Mouse (Mus musculus) CH12.LX (cell line): ENCODE measurements around the gene Cfi. TPM values are rescaled to one million over a fixed set of nuclear protein-coding genes. Genes with fewer than 3 reads are reported as not detected.
A peak's percentile ranks its signal among the peaks of the same experiment; 100 is the strongest.

Experiments
- DNase-seq: peaks from one replicate; pipeline ENCODE4 v3.0.0-alpha.2; 2013; ENCODE audit errors: extremely low read depth
- H3K27ac ChIP-seq: 2 replicates; pipeline ENCODE4 v1.5.1; 2012; ENCODE audit warnings: low read depth, mild to moderate bottlenecking, control low read depth, moderate library complexity; ENCODE audit not compliant: insufficient read depth
- H3K27me3 ChIP-seq: replicated peaks from 2 replicates; pipeline ENCODE3; 2012; ENCODE audit warnings: inconsistent platforms
- H3K36me3 ChIP-seq, 2 experiments: replicated peaks in 1 of 2; 2 replicates each; pipeline versions ENCODE3 to v1.6.1; 2012; ENCODE audit warnings: inconsistent platforms in 1 of 2, low read length in 1 of 2, mild to moderate bottlenecking in 1 of 2, mixed read lengths in 1 of 2, moderate library complexity in 1 of 2; ENCODE audit not compliant: control insufficient read depth in 1 of 2, insufficient read depth in 1 of 2
- H3K4me1 ChIP-seq, 2 experiments: 2 replicates each; pipeline ENCODE4 v1.6.1; 2012; ENCODE audit warnings: inconsistent platforms in 1 of 2, moderate library complexity in 1 of 2; ENCODE audit not compliant: insufficient read depth in 2 of 2, control insufficient read depth in 1 of 2
- H3K4me2 ChIP-seq: 2 replicates; pipeline ENCODE4 v1.6.1; 2012; ENCODE audit warnings: low read depth, mild to moderate bottlenecking, control low read depth; ENCODE audit not compliant: poor library complexity, insufficient read depth, severe bottlenecking
- H3K4me3 ChIP-seq, 3 experiments: fragments of 150-350 bp in 1 of 3; sonication (generic) in 1 of 3; replicated peaks in 1 of 3; 2 replicates each; pipeline versions ENCODE3 to v1.5.1; 2011 to 2012; ENCODE audit warnings: low read depth in 2 of 3, low read length in 2 of 3, mild to moderate bottlenecking in 2 of 3, moderate library complexity in 2 of 3, control low read depth in 1 of 3, improper control_type of control experiment in 1 of 3, inconsistent platforms in 1 of 3, mixed read lengths in 1 of 3; ENCODE audit not compliant: poor library complexity in 1 of 3
- H3K79me2 ChIP-seq: replicated peaks from 2 replicates; pipeline ENCODE4 v1.6.1; 2012; ENCODE audit warnings: mild to moderate bottlenecking, moderate library complexity; ENCODE audit not compliant: control insufficient read depth, poor library complexity, insufficient read depth, severe bottlenecking; ENCODE audit errors: extremely low read depth
- H3K9ac ChIP-seq: 2 replicates; pipeline ENCODE4 v1.6.1; 2012; ENCODE audit warnings: low read depth, mild to moderate bottlenecking, control low read depth, moderate library complexity; ENCODE audit not compliant: insufficient read depth
- H3K9me3 ChIP-seq: replicated peaks from 2 replicates; pipeline ENCODE3; 2012; ENCODE audit warnings: low read length, inconsistent platforms, mixed read lengths
- CTCF ChIP-seq, 2 experiments: IDR thresholded peaks in 1 of 2; conservative IDR thresholded peaks in 1 of 2; 2 replicates each; pipeline ENCODE4 v1.5.1; 2011 to 2012; ENCODE audit warnings: low read depth in 2 of 2, low read length in 2 of 2, improper control_type of control experiment in 1 of 2, inconsistent platforms in 1 of 2, mild to moderate bottlenecking in 1 of 2, moderate library complexity in 1 of 2
- E2F4 ChIP-seq: IDR thresholded peaks from 2 replicates; pipeline ENCODE4 v1.6.1; 2011; ENCODE audit warnings: low read depth, low read length, improper control_type of control experiment; ENCODE audit not compliant: insufficient replicate concordance
- ELF1 ChIP-seq: IDR thresholded peaks from 2 replicates; pipeline ENCODE4 v1.6.1; 2014; ENCODE audit warnings: low read depth, mild to moderate bottlenecking, inconsistent platforms, low read length, improper control_type of control experiment
- ETS1 ChIP-seq: conservative IDR thresholded peaks from 2 replicates; pipeline ENCODE4 v1.6.1; 2012; ENCODE audit warnings: low read depth, mild to moderate bottlenecking, inconsistent platforms, low read length, improper control_type of control experiment, moderate library complexity
- GABPA ChIP-seq: IDR thresholded peaks from 2 replicates; pipeline ENCODE4 v1.6.1; 2012; ENCODE audit warnings: low read depth, low read length, improper control_type of control experiment, inconsistent platforms; ENCODE audit not compliant: insufficient replicate concordance
- IRF4 ChIP-seq: IDR thresholded peaks from 2 replicates; pipeline ENCODE4 v1.6.1; 2014; ENCODE audit warnings: low read depth, mild to moderate bottlenecking, inconsistent platforms, low read length, improper control_type of control experiment
- MAFK ChIP-seq: IDR thresholded peaks from 2 replicates; pipeline ENCODE4 v1.6.1; 2011; ENCODE audit warnings: low read length, improper control_type of control experiment; ENCODE audit not compliant: insufficient replicate concordance
- MAZ ChIP-seq: IDR thresholded peaks from 2 replicates; pipeline ENCODE4 v1.6.1; 2012; ENCODE audit warnings: low read depth, mild to moderate bottlenecking, inconsistent platforms, low read length, improper control_type of control experiment, moderate library complexity
- MXI1 ChIP-seq: IDR thresholded peaks from 2 replicates; pipeline ENCODE4 v1.6.1; 2011; ENCODE audit warnings: mild to moderate bottlenecking, low read depth, low read length, improper control_type of control experiment
- PAX5 ChIP-seq: IDR thresholded peaks from 2 replicates; pipeline ENCODE4 v1.6.1; 2012; ENCODE audit warnings: low read length, inconsistent platforms, mixed read lengths
- POLR2A ChIP-seq: IDR thresholded peaks from 2 replicates; pipeline ENCODE4 v1.6.1; 2011; ENCODE audit warnings: low read depth, mild to moderate bottlenecking, improper control_type of control experiment, low read length
- RAD21 ChIP-seq: IDR thresholded peaks from 2 replicates; pipeline ENCODE4 v1.6.1; 2011; ENCODE audit warnings: low read depth, mild to moderate bottlenecking, low read length, improper control_type of control experiment, moderate library complexity
- RCOR1 ChIP-seq: conservative IDR thresholded peaks from 2 replicates; pipeline ENCODE4 v1.6.1; 2012; ENCODE audit warnings: low read depth, mild to moderate bottlenecking, inconsistent platforms, low read length, improper control_type of control experiment
- SMC3 ChIP-seq: IDR thresholded peaks from 2 replicates; pipeline ENCODE4 v1.6.1; 2011; ENCODE audit warnings: low read depth, low read length, improper control_type of control experiment
- TBP ChIP-seq: conservative IDR thresholded peaks from 2 replicates; pipeline ENCODE4 v1.6.1; 2011; ENCODE audit warnings: low read depth, low read length, improper control_type of control experiment
- USF2 ChIP-seq: conservative IDR thresholded peaks from 2 replicates; pipeline ENCODE4 v1.6.1; 2011; ENCODE audit warnings: low read depth, low read length, improper control_type of control experiment
- ZKSCAN1 ChIP-seq: IDR thresholded peaks from 2 replicates; pipeline ENCODE4 v1.6.1; 2012; ENCODE audit warnings: low read depth, inconsistent platforms, low read length, improper control_type of control experiment, borderline replicate concordance
- ZMIZ1 ChIP-seq: IDR thresholded peaks from 2 replicates; pipeline ENCODE4 v1.6.1; 2012; ENCODE audit warnings: low read depth, mild to moderate bottlenecking, inconsistent platforms, low read length, improper control_type of control experiment
- dilution Hi-C: fragments of 300-500 bp; cut with MboI; formaldehyde crosslinking; loops from 2 replicates; pipeline ENCODE4 v1.14.3; 2020; ENCODE audit warnings: low sequenced_read_pairs; ENCODE audit not compliant: extremely low pct_unique_long_range_greater_than_20kb, extremely low pct_ligation_motif_present
- in situ Hi-C: fragments of 300-500 bp; cut with MboI; formaldehyde crosslinking; loops from 3 replicates; pipeline ENCODE4 v1.14.3; 2019; ENCODE audit warnings: low sequenced_read_pairs, low pct_ligation_motif_present, low pct_unique_long_range_greater_than_20kb, mixed read lengths
- polyA plus RNA-seq: library from polyadenylated mRNA; unstranded; fragments of >175 nt; gene quantifications from 2 replicates; pipeline ENCODE4 v1.2.1, GENCODE M21; 2012; ENCODE audit warnings: low read depth; ENCODE audit not compliant: insufficient read length
- total RNA-seq, 2 experiments: library from RNA; depleted of rRNA; stranded (reverse); fragments of 300-350 nt in 1 of 2; fragments of >200 nt in 1 of 2; gene quantifications; 2 replicates each; pipeline ENCODE4 v1.2.3; 2012 to 2014

Gene Cfi
- total and polyA plus RNA-seq, 3 experiments = 0.04 to 0.14 TPM; not detected in 1

GRCm38 (mm10) chr3:129838017-129838416 lies 2.3 kb downstream of the Cfi start:
- Histone ChIP-seq H3K9ac (no peak overlapping the region), H3K4me2 (no peak overlapping the region), H3K4me3 (no peak overlapping the region), H3K27me3 (peaks cover 3% of the 10 kb centered on the region), H3K4me1 (peaks cover 5 to 12% of the 10 kb centered on the region in 2 experiments), H3K36me3 (no peaks in the 10 kb centered on the region), H3K27ac (no peak overlapping the region), H3K79me2 (no peaks in the 10 kb centered on the region), H3K9me3 (no peaks in the 10 kb centered on the region)
- in situ Hi-C loops (no loop called here), dilution Hi-C loops (no loop called here)
- TF ChIP-seq TBP = no peak
- no peak for TF ChIP-seq USF2
- TF ChIP-seq RAD21 = no peak
- no peak for TF ChIP-seq ZMIZ1
- TF ChIP-seq E2F4 = no peak
- no peak for TF ChIP-seq RCOR1
- no peak for TF ChIP-seq IRF4
- TF ChIP-seq POLR2A = no peak
- no peak for TF ChIP-seq PAX5
- no peak for TF ChIP-seq ELF1
- TF ChIP-seq MXI1 = no peak
- TF ChIP-seq SMC3 = no peak
- TF ChIP-seq CTCF (conservative IDR thresholded peaks at IDR 0.05 in 1 of 2, IDR thresholded peaks at IDR 0.05 in 1 of 2; ENCODE audit: low read depth in 2 of 2, low read length in 2 of 2) = no peak
- TF ChIP-seq ZKSCAN1 = no peak
- TF ChIP-seq ETS1 = no peak
- no peak for TF ChIP-seq GABPA
- peak; percentile 33 for DNase-seq

GRCm38 (mm10) chr3:129845868-129846267 lies 10.2 kb downstream of the Cfi start:
- H3K9ac ChIP-seq = no peak overlapping the region
- no peaks in the 10 kb centered on the region for H3K4me1 ChIP-seq
- no peaks in the 10 kb centered on the region for H3K36me3 ChIP-seq
- TF ChIP-seq PAX5 (no peak), MAFK (no peak), USF2 (0 out of 2 replicates have a peak, but pooled peaks have one; percentile 12), RAD21 (no peak), MAZ (no peak)
- H3K27ac ChIP-seq = no peak overlapping the region
- dilution Hi-C loops = no loop called here
- in situ Hi-C loops = no loop called here
- H3K4me3 ChIP-seq = no peak overlapping the region
- no peak overlapping the region for H3K4me2 ChIP-seq
- no peaks in the 10 kb centered on the region for H3K79me2 ChIP-seq
- no peaks in the 10 kb centered on the region for H3K9me3 ChIP-seq
- DNase-seq = no peak
- peaks cover 6% of the 10 kb centered on the region for H3K27me3 ChIP-seq
